Mouse (Mus musculus) mouse embryonic stem cell (cell line): ENCODE measurements around the gene Olfr935.

Source experiments
- in situ Hi-C, 2 experiments: fragments of 300-500 bp; cut with MboI; formaldehyde crosslinking; loops; 1 replicate in 1 of 2; 3 replicates in 1 of 2; pipeline ENCODE4 v1.14.3; 2019 to 2020; ENCODE audit warnings: low sequenced_read_pairs in 2 of 2, low pct_unique_long_range_greater_than_20kb in 1 of 2, mixed read lengths in 1 of 2; ENCODE audit not compliant: unreplicated experiment in 1 of 2

Olfr935 gene

GRCm38 (mm10) chr9:38999583-38999982 is at the start of gene Olfr935:
TSS of gene Olfr935 (minus strand) at chr9:38999683.
- in situ Hi-C loops = no loop called here

DNA sequence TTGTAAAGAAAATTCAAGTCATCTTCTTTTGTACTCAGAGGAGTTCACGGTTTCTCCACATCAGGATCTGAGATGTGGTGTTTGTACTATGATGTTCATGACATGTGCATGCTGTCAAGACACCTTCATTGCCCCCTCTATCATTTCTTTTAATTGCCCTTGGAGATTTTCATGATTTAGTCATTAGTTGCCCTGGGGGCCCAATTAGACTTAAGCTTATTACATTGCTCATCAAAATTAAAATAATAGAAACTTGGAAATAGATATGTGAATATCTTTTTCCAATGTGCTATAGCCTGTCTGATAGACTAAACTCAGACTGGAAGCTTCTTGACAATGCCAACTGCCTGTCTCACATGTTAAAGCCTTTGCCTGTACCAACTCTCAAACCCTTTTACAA is 23.8 kb upstream of the Olfr935 start, which contains the start of gene Olfr146:
TSS of gene Olfr146 (minus strand) at position 101 of the 400 bp plus-strand sequence.
- in situ Hi-C loops = no loop called here

GRCm38 (mm10) chr9:38988215-38988614 is 11.3 kb downstream of the Olfr935 start, which contains the start of gene Olfr934:
TSS of gene Olfr934 (minus strand) at chr9:38988315.
- in situ Hi-C loops = no loop called here

DNA sequence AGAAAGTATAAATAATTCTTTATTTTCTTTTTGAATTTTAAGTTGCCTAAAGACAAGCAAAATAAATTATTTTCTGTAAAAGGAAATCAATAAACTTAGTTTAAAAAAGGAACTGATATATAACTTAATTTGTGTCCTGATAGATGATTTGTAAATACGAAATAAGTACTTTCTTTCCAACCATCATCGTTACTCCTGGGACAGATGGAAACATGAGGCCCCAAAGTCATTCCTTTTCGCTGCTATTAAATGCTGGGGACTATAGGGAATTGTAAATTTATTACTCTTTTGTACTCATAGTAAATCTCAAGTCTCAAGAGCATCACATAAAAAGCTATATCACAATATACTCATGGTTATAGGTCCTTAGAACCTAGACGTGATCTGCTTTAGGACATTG is 27.5 kb downstream of the Olfr935 start, which contains the start of gene Olfr933:
TSS of gene Olfr933 (plus strand) at position 301 of the 400 bp plus-strand sequence.
- in situ Hi-C loops = no loop called here

DNA sequence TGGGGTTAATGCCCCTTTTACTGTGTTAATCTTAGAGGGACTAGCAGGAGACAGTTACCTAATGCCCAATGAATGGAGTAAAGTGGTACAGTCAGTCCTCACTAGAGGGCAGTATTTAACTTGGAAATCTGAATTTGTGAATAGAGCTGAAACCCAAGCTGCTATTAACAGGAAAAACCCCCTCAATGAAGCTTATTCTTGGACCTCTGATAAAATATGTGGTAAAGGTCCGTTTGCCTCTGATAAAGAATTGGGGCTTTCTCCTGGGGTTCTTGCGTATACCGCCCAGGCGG is 45.4 kb downstream of the Olfr935 start:
- in situ Hi-C loops = no loop called here

DNA sequence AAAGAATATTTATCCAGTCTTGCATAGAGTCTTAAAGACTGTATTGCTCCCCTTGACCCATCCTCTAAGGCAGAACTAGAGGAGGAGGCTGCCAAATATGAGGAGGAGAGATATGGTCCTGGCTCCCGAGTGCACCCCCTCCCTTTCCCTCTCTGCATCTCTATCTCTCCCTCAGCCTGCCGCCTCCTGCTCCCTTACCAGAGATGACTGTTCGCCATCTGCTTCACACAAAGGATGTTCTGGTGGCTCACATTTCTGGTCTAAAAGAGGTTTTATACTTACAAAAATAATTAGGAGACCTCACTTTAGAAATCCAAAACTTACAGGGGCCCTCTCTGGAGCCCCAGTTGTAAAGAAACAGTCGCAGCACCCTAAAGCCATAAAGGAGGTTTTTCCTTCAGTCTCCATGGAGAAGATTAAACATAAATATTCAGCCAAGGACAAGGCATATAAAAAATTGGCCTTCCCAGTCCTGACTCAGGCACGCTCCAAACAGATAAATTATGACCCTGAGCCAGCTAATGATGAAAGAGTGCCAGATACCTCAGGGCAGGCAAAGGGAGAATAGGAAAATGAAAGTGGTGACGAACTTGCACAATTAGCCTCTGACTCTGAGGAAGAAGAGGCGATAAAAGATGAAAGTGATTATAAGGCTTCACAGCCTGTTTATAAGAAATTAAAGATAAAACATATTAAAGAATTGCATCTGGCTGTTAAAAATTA is 45.9 kb downstream of the Olfr935 start:
- in situ Hi-C loops = no loop called here
